Mouse (Mus musculus) bone marrow, adult 2 months (tissue): ENCODE measurements around the gene Lrrk1. TPM values are rescaled to one million over a fixed set of nuclear protein-coding genes. Genes with fewer than 3 reads are reported as not detected.

Experiments
- H3K27ac ChIP-seq: fragments of 200-500 bp; 2 replicates; pipeline ENCODE4 v1.5.1; 2012; ENCODE audit warnings: low read depth, mild to moderate bottlenecking, control low read depth, inconsistent platforms, low read length; ENCODE audit not compliant: control insufficient read depth, poor library complexity, insufficient read depth
- H3K4me1 ChIP-seq: fragments of 200-500 bp; 2 replicates; pipeline ENCODE4 v1.6.1; 2011; ENCODE audit warnings: low read length; ENCODE audit not compliant: control insufficient read depth, insufficient read depth
- H3K4me3 ChIP-seq: fragments of 200-500 bp; replicated peaks from 2 replicates; pipeline ENCODE3; 2011; ENCODE audit warnings: mild to moderate bottlenecking, low read depth, low read length, control low read depth; ENCODE audit not compliant: control insufficient read depth
- CTCF ChIP-seq: fragments of 200-500 bp; IDR thresholded peaks from 2 replicates; pipeline ENCODE4 v1.5.1; 2011; ENCODE audit warnings: low read length, control low read depth; ENCODE audit not compliant: control insufficient read depth, insufficient read depth
- POLR2A ChIP-seq: fragments of 200-500 bp; IDR thresholded peaks from 2 replicates; pipeline ENCODE4 v1.6.1; 2011; ENCODE audit warnings: low read depth, mild to moderate bottlenecking, control low read depth, low read length, borderline replicate concordance; ENCODE audit not compliant: control insufficient read depth
- WGBS: fragments of 180-500 bp; shearing (Covaris S2); methylation state at CpG from one replicate; pipeline ENCODE4 v1.1.7; 2018; 5-methylcytosine and 5-hydroxymethylcytosine counted together
- polyA plus RNA-seq: library from polyadenylated mRNA; stranded (reverse); fragments of >200 nt; gene quantifications from 2 replicates; pipeline ENCODE4 v1.2.4, GENCODE M21; 2011; ENCODE audit warnings: low replicate concordance; ENCODE audit not compliant: missing spikeins, insufficient read depth, insufficient read length

The Lrrk1 gene
- polyA plus RNA-seq, 1 experiment = 21.6 TPM

DNA sequence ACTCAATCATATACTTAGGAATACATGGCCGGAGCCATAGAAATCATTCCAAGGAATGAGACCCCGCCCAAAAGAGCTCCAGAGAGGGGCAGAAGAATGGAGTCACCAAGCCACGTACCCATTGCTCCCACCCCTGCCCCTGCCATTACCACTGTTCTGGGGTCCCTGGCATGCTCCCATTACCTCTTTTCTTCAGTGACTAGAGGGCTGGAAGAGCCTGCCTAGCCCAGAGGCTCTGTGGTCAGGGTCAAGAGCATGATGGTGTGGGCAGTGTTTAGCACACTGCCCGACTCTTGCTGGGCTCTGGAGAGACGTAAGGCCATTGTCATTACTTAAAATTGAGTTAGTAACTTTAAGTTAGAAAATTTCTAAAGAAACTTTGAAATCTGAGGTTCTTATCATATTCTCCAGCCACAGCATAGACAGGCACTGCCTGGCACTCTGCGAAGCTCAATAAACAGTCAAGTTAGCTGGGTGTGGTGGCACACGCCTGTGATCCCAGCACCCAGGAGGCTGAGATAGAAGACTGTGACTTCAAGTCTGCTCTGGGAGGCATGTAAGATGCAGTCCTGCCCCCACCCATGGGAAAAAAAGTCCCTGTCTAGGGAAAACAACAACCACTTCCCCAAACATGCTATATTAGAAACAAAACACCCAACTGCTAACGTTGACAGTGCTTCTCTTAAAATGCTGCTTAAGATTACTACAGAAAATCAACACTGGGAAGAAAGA, 32.2 kb downstream of the Lrrk1 start:
- no peak for TF ChIP-seq CTCF
- TF ChIP-seq POLR2A = no peak
- 63% methylated on average over 8 of the region's 8 CpGs for WGBS
- Histone ChIP-seq H3K4me1 (no peaks in the 10 kb centered on the region; the same call in 1 of the 2 replicates), H3K27ac (no peak overlapping the region), H3K4me3 (no peak overlapping the region)

DNA sequence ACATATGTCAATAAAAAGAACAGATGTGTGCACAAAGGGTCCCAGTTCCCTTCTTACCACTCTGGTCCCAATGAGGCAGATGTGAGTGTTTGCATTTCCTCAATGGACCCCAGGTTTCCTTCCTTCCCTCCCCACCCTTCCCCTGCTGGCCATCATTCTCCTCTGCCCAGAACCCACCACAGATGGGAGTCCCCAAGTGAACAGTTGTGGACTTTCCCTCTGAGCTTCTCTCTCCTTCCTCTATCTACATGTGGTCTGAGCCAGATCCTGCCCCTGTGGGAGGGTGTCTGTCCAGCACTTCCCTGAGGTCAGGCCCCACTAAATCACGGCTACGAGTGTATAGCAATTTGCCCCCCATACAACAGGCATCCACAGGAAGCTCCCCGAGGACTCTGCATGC, 33.2 kb downstream of the Lrrk1 start:
- TF ChIP-seq CTCF (no peak), POLR2A (no peak)
- WGBS = 65% methylated on average over 3 of the region's 3 CpGs
- H3K4me3 ChIP-seq = no peak overlapping the region
- no peaks in the 10 kb centered on the region; the same call in 1 of the 2 replicates for H3K4me1 ChIP-seq
- H3K27ac ChIP-seq = no peak overlapping the region

DNA sequence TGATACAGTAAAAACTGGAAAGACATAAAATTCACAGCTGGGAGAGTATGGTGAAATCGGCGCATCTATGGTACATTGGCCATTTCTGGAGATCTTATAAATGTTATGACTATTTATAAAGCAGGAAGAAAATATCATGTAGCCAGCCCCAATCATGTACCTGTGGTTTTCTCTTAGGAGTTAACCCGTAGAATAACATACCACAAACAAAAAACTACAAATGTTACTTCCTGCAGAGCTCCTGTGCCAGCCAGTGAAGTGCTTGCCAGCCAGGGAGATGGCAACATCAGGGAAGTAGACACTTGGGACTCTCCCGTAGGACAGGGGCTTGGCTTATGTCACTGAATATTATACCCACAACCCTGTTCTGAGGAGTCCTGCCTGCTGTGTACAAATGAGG, 37.1 kb downstream of the Lrrk1 start:
- TF ChIP-seq CTCF = no peak
- no peak for TF ChIP-seq POLR2A
- no peaks in the 10 kb centered on the region; the same call in 1 of the 2 replicates for H3K4me1 ChIP-seq
- H3K4me3 ChIP-seq = no peak overlapping the region
- no peak overlapping the region for H3K27ac ChIP-seq
- WGBS = 47% methylated on average over 4 of the region's 4 CpGs

DNA sequence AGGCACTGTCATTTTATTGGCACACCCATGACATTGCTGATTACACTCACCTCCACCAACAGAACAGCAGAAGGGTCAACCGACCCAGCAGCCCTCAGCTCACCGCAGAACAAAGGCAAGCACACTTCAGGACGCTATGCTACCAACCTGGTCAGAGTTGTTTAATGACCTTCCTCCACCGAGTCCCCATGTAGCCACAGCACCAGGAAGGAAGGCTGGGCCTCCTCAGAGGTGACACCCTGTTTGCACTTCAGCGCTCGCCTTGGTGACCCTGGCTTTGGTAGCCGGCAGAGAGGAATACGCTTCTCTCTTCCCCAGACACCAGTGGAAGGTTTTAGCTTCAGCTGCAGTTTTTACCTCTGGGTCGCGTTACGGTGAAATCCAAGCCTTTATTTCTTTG, 38.5 kb downstream of the Lrrk1 start:
- TF ChIP-seq POLR2A = no peak
- TF ChIP-seq CTCF = no peak
- Histone ChIP-seq H3K4me1 (no peaks in the 10 kb centered on the region), H3K27ac (no peak overlapping the region), H3K4me3 (no peak overlapping the region)
- 85% methylated on average over 11 of the region's 11 CpGs for WGBS

DNA sequence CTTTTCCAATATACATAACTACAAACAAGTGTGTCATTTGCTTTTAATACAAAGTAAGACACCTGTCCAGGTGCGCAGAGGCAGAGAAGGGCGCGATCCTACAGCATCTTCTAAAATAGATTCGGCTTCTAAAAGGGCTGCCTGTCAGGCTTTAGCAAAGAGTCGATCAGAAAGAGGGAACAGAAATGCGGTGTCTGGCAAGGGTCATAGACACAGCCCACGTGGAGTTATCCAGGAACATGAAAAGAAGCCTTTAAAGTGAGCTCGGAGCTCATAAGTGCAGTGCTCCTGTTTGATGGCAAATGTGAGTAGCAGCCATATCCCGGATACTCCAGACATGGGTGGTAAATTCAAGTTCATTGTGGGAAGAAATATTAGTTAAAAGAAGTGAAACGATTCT, 39.6 kb downstream of the Lrrk1 start:
- no peak overlapping the region for H3K27ac ChIP-seq
- WGBS = 81% methylated on average over 10 of the region's 10 CpGs
- H3K4me3 ChIP-seq = no peak overlapping the region
- H3K4me1 ChIP-seq = no peaks in the 10 kb centered on the region
- TF ChIP-seq CTCF = no peak
- TF ChIP-seq POLR2A = no peak

DNA sequence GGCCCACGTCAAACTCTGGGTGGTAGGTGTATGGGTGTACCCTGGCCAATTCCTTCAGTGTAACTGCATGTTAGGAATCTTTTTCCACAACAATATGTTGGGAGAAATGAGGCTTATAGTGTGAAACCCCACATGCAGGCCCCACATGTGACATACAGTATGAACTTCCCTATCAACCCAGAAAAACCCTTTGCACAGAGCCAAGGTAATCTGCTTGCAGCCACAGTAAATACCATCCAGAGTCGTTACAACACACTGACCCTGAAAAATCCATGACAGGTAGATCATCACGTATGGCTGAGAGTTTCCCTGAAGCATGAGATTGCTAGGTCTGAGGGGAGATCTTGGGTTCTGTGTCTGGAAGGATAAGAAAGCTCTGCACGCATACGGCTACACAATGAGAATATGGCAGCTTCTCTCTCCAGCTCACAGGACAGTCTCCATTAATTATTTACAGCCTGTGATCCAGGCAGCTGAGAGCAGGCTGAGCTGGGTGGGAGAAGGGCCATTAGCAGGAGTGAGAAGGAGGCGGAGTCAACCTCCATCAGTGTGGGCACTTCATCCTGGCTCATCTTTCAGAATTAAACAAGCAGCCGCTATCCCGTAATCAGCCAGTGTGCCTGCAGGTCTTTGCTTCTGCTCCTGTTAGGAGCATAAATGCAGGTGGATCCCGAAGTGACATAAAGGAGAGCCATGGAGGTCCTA, 41.0 kb downstream of the Lrrk1 start:
- WGBS = 85% methylated on average over 9 of the region's 9 CpGs
- TF ChIP-seq POLR2A (no peak), CTCF (no peak)
- H3K4me3 ChIP-seq = no peak overlapping the region

DNA sequence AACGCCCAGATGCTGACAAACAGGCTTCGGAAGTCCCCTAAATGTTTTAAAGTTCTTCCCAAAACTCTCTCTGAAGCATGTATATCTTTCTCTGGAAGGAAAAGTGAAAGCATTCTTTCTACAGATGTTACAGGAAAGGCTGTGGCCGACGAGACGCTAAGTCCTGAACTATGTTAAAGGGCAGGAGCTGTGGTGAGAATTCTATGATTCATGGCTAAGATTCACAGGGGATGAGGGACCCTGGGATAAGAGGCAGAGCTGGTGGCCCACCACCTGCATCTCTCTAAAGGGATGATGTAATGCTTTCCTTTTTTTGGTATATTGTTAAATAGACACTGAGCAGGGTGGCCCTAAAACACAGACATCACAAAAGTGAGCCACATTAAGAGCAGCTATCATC, 44.8 kb downstream of the Lrrk1 start:
- Histone ChIP-seq H3K4me3 (no peak overlapping the region), H3K4me1 (no peaks in the 10 kb centered on the region; the same call in 1 of the 2 replicates), H3K27ac (no peak overlapping the region)
- WGBS = 64% methylated on average over 5 of the region's 5 CpGs
- TF ChIP-seq CTCF (no peak), POLR2A (no peak)

More for the DNA sequence above, 41.0 kb downstream of the Lrrk1 start:
- H3K4me1 ChIP-seq = no peaks in the 10 kb centered on the region; the same call in 1 of the 2 replicates
- H3K27ac ChIP-seq = no peak overlapping the region

GRCm38 (mm10) chr7:66342831-66343230, 45.3 kb downstream of the Lrrk1 start:
- H3K27ac ChIP-seq = no peak overlapping the region
- no peak for TF ChIP-seq POLR2A
- TF ChIP-seq CTCF = no peak
- WGBS = 74% methylated on average over 6 of the region's 6 CpGs
- no peaks in the 10 kb centered on the region; the same call in 1 of the 2 replicates for H3K4me1 ChIP-seq
- no peak overlapping the region for H3K4me3 ChIP-seq

- no peaks in the 10 kb centered on the region; the same call in 1 of the 2 replicates for H3K4me1 ChIP-seq
- no peak overlapping the region for H3K4me3 ChIP-seq
- TF ChIP-seq POLR2A = no peak
- TF ChIP-seq CTCF = no peak
- H3K27ac ChIP-seq = no peak overlapping the region
- WGBS = 43% methylated on average over 4 of the region's 4 CpGs
These were observed 45.8 kb downstream of the Lrrk1 start for GRCm38 (mm10) chr7:66342323-66342722.
